Mouse (Mus musculus): ENCODE measurements around the gene Tcf7l1. TPM values are rescaled to one million over a fixed set of nuclear protein-coding genes. Genes with fewer than 3 reads are reported as not detected.

The Tcf7l1 gene
- total and polyA plus RNA-seq, 3 experiments: not detected

DNA sequence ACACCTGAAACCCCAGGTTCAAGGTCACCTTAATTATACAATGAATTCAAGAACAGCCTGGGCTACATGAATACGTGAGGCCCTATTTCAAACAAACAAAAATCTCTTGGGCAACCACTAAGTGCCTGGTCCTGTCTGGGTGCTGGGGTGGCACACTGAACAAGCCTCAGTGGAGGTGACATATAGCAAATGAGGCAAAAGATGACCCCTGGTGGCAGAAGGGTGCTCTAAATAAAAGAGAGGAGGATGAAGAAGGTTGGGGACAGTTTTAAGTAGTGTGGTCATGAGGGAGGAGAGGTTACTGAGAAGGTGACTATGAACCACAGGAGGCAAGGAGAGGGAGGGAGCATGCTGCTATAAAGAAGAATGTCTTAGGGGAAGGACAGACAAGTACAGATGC lies 37.8 kb downstream of the Tcf7l1 start:
- Histone ChIP-seq H3K9ac (ENCODE audit: control insufficient read depth, low read depth, low read length, poor library complexity, severe bottlenecking) (no peak overlapping the region), H3K36me3 (ENCODE audit: control insufficient read depth in 1 of 2, insufficient read depth in 2 of 2, low read length in 2 of 2) (no peaks in the 10 kb centered on the region), H3K27ac (ENCODE audit: control insufficient read depth, low read depth, low read length) (no peak overlapping the region), H3K27me3 (ENCODE audit: control insufficient read depth in 1 of 2, insufficient read depth in 2 of 2, low read length in 2 of 2) (peaks cover 4 to 10% of the 10 kb centered on the region in 2 experiments; a peak in 3 of 4 replicates), H3K4me1 (ENCODE audit: control insufficient read depth in 1 of 2, insufficient read depth in 2 of 2, low read length in 2 of 2) (no peaks in the 10 kb centered on the region), H3K9me3 (replicated peaks; ENCODE audit: insufficient read depth, low read length) (no peaks in the 10 kb centered on the region), H3K79me2 (ENCODE audit: control insufficient read depth, insufficient read depth, low read length, poor library complexity) (no peaks in the 10 kb centered on the region), H3K4me3 (ENCODE audit: control insufficient read depth in 1 of 2, insufficient read depth in 1 of 2, low read depth in 2 of 2, low read length in 2 of 2) (no peak overlapping the region)
- TF ChIP-seq TAL1 (IDR thresholded peaks at IDR 0.05; ENCODE audit: low read length) (no peak), KAT2A (conservative IDR thresholded peaks at IDR 0.05; ENCODE audit: low read depth, low read length) (no peak)
- no peak for DNase-seq (ENCODE audit: low read depth, low spot score)

DNA sequence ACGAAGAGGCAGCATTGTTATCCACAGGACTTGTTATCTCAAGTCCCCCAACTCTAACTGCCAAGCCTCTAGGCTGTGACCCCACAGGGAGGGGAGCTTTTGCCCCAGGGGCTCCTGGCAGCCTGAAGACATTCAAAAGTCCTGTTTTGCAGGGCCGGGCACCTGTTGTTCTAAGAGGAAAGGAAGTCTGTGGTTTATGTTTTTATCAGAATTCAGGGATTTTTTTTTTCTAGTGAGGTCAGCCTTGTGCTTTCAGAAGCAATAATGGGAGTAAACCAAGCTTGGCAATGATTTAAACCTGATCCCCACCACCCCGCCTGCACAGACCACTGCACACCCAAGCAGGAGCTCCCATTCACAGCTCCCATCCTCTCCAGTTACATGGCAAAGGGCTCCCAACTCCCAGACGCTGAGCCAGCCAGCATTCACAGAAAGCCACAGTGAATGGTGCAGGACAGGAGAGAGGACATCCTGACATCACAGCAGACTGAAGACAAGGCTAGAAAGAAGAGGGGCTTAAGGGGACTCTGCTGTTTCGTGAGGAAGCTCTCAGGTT lies 40.1 kb downstream of the Tcf7l1 start:
- TF ChIP-seq MEF2A (IDR thresholded peaks at IDR 0.05; ENCODE audit: extremely low read depth, insufficient replicate concordance, low read depth, low read length, poor library complexity, severe bottlenecking): no peak
- TF ChIP-seq GABPA (IDR thresholded peaks at IDR 0.05; ENCODE audit: low read depth, low read length): no peak
- TF ChIP-seq MAX (IDR thresholded peaks at IDR 0.05; ENCODE audit: low read length): no peak
- TF ChIP-seq SIN3A (IDR thresholded peaks at IDR 0.05; ENCODE audit: low read length): no peak
- H3K27ac ChIP-seq (ENCODE audit: control insufficient read depth, low read depth, low read length): no peak overlapping the region
- no peak overlapping the region for H3K4me3 ChIP-seq (ENCODE audit: control insufficient read depth in 1 of 2, insufficient read depth in 1 of 2, low read depth in 2 of 2, low read length in 2 of 2)
- no peaks in the 10 kb centered on the region for H3K4me1 ChIP-seq (ENCODE audit: control insufficient read depth in 1 of 2, insufficient read depth in 2 of 2, low read length in 2 of 2)
- DNase-seq (ENCODE audit: low read depth, low spot score): no peak
- H3K36me3 ChIP-seq (ENCODE audit: control insufficient read depth in 1 of 2, insufficient read depth in 2 of 2, low read length in 2 of 2): no peaks in the 10 kb centered on the region
- no peaks in the 10 kb centered on the region for H3K79me2 ChIP-seq (ENCODE audit: control insufficient read depth, insufficient read depth, low read length, poor library complexity)
- H3K27me3 ChIP-seq (ENCODE audit: control insufficient read depth in 1 of 2, insufficient read depth in 2 of 2, low read length in 2 of 2): peaks cover 4 to 10% of the 10 kb centered on the region in 2 experiments; a peak in 3 of 4 replicates
- no peak overlapping the region for H3K9ac ChIP-seq (ENCODE audit: control insufficient read depth, low read depth, low read length, poor library complexity, severe bottlenecking)
- H3K9me3 ChIP-seq (replicated peaks; ENCODE audit: insufficient read depth, low read length): no peaks in the 10 kb centered on the region

DNA sequence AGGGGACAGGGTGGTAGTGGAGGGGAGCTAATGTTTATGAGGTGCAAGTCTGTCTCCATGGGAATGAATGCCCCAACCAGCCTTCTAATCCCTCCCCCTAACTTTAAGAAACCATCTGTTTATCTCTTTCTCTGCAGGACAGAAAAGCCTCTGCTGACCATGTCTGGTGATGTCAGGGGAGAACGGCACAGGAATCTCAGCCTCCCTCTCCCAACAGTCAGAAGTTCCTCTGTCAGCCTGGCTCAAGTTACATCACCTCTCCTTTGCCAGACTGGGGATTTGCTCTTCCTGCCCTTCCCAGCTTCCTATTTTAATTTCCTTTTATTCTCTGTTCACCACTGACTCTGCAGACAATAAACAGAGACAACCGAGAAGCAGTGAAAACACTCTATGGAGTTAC lies 40.6 kb downstream of the Tcf7l1 start:
- Histone ChIP-seq H3K9ac (ENCODE audit: control insufficient read depth, low read depth, low read length, poor library complexity, severe bottlenecking) (no peak overlapping the region), H3K36me3 (ENCODE audit: control insufficient read depth in 1 of 2, insufficient read depth in 2 of 2, low read length in 2 of 2) (no peaks in the 10 kb centered on the region), H3K9me3 (replicated peaks; ENCODE audit: insufficient read depth, low read length) (no peaks in the 10 kb centered on the region), H3K4me1 (ENCODE audit: control insufficient read depth in 1 of 2, insufficient read depth in 2 of 2, low read length in 2 of 2) (no peaks in the 10 kb centered on the region), H3K79me2 (ENCODE audit: control insufficient read depth, insufficient read depth, low read length, poor library complexity) (no peaks in the 10 kb centered on the region), H3K4me3 (ENCODE audit: control insufficient read depth in 1 of 2, insufficient read depth in 1 of 2, low read depth in 2 of 2, low read length in 2 of 2) (no peak overlapping the region), H3K27me3 (ENCODE audit: control insufficient read depth in 1 of 2, insufficient read depth in 2 of 2, low read length in 2 of 2) (peaks cover 4 to 10% of the 10 kb centered on the region in 2 experiments; a peak in 3 of 4 replicates), H3K27ac (ENCODE audit: control insufficient read depth, low read depth, low read length) (no peak overlapping the region)
- no peak for DNase-seq (ENCODE audit: low read depth, low spot score)
- TF ChIP-seq JUND (IDR thresholded peaks at IDR 0.05; ENCODE audit: low read depth, low read length) (no peak), RAD21 (IDR thresholded peaks at IDR 0.05; ENCODE audit: low read depth, low read length) (no peak), USF1 (IDR thresholded peaks at IDR 0.05; ENCODE audit: low read depth, low read length) (no peak), MXI1 (IDR thresholded peaks at IDR 0.05; ENCODE audit: low read depth, low read length) (no peak), POLR2A (IDR thresholded peaks at IDR 0.05; ENCODE audit: control insufficient read depth in 1 of 2, insufficient read depth in 1 of 2, low read depth in 1 of 2, low read length in 2 of 2, poor library complexity in 1 of 2) (no peak), GATA1 (IDR thresholded peaks at IDR 0.05; ENCODE audit: low read depth, low read length) (no peak)
